Mouse (Mus musculus) WW6 (cell line): Measurements from ENCODE around the gene Plcl1.

ENCODE experiments used
- DNase-seq: peaks from one replicate; pipeline ENCODE4 v3.0.0-alpha.2; 2013; ENCODE audit warnings: low read depth, low spot score

Gene Plcl1

DNA sequence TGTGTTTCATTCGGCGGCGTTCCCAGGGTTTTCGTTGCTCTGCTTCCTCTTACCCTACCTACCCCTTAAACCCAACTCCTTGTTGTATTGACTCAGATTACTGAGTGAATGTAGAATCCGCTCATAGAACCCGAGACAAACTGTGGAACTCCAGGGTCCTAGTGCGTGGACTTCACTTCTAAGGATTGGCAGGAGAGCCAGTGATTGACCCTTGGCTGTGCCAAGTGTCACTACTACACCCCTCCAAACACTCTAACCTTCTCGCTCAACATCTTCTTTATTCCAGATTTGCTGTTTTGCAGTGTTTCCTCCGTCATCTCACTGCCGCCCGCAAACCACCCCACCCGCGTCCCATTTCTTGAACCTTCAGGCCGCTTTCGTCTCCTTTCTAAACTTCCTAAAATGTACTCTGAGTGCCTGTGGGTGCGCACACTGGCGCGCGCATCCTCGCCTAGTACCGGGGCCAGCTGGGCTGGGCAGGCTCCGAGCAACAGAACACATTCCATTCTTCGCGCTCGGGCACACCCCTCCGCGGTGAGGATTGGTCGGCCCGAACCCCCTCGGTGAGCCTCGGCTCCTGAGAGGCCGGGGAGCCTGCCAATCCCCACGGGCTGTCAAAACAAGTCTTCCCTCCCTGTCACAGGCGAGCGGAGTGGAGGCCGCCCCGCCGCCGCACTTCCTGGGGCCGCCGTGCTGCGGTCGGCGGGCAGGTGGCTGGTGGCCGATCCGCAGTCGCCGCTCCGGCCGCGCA is at the start of gene Plcl1:
Gene Plcl1 (plus strand): TSS at position 650 of the 751 bp plus-strand sequence.
- peak; percentile 70 for DNase-seq

GRCm38 (mm10) chr1:55362634-55363033 is 43.1 kb upstream of the Plcl1 start:
- no peak for DNase-seq

GRCm38 (mm10) chr1:55363044-55363565 is 42.6 kb upstream of the Plcl1 start, which contains the start of gene Boll:
TSS of gene Boll (minus strand) at chr1:55363469.
- DNase-seq: no peak

DNA sequence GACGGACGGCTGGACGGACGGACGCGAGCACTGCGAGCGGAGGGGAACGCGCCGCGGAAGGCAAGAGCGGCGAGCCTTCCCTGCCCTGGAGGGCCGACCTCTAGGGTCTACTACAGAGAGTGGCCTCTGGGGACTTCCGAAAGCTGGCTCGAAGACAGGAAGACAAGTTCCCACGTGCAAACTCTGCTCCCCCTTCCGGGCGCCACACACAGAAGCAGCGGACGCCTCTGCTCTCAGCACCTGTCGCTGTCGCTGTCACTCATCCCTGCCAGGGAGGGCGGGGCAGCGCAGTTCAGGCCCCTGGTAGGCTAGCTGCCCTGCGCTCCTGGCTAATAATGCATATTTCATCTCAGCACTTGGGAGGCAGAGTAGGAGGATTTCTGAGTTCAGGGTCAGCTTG is 42.1 kb upstream of the Plcl1 start:
- no peak for DNase-seq

DNA sequence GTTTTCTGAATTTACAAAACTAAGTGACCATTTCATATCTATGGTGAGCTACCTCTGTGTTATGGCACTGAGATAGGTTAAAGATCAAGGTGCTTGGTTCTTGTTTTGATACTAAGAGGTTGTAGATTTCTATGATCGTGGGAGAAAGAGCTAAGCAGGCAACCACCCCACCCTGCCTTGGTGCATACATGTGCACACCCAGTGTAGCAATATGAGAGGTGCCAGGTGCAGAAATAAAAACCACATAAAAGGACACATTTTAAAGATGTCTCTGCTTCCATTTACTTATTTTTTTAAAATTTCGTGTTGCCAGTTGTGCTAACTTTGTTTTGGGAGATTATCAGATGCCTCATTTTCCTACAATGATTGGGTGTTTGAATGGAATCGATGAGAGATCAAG is 33.1 kb upstream of the Plcl1 start:
- no peak for DNase-seq

DNA sequence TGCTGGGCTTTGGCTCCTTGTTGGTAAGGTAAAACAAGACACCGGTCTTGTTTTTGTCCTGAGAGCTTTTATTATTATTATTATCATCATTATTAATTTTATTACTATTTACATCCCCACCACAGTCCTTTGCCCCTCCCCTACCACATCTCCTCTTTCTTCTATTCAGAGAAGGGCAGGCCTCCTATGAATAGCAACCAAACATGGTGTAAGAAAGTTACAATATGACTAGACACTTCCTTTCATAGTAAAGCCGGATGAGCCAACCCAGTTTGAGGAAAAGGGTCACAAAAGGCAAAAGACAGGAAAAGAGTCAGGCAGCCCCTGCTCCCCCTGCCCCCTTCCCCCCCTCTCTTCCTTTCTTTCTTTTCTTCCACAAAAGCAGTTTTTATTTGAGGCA is 25.2 kb upstream of the Plcl1 start:
- no peak for DNase-seq

DNA sequence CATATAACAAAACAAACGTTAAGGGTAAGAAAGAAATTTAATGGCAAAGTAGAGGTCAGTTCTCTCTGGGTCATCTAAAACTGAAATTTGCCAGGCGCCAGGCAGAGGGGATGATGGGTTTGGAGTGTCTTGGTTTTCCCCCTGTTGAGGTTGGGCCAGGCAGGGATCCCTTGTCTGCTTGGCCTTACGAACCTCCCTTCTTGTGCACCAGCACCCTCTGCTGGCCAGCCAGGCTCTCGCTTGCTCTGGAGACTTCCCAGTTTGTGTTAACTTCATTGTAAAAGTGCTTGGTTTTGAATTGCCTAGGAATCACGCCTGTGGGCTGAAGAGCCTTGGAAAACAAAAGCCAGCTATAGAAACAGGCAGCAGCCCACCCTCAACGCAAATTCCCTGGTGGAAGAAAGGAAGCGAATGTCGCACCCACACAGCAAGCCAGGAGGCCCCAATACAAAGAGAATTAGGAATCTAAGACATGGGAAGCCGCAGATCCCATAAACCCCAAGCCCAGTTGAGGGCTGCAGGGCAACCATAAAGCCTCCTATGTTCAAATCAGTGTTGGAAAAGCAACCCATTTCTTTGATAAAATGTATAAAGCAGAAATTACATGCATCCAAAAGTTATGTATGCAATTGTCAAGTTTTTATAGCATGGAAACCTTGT is 22.5 kb upstream of the Plcl1 start:
- DNase-seq: no peak

DNA sequence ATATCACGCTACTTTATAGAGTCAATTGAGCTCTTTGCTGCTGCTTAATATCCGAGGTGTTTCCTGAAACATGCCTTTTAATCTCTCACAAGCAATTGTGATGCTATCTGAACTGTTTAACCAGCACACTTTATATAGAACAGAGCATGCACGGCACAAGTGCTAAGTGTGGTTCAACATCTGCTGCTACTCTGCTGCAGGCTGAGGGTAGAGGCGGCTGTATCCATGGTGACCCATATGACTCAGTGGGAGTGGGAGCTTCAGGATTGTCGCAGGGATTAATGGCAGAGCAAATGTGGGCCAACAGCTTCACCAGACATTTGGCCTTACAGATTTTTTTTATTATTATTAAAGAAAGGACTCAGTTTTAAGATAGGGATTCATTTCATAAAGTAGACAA is 5.8 kb upstream of the Plcl1 start:
- no peak for DNase-seq

- DNase-seq: no peak
Observed at GRCm38 (mm10) chr1:55404439-55404838, 1.3 kb upstream of the Plcl1 start.

- DNase-seq: no peak
Observed at GRCm38 (mm10) chr1:55406023-55406413, 297 bp downstream of the Plcl1 start.

- no peak for DNase-seq
Observed at GRCm38 (mm10) chr1:55406531-55407375, 1.0 kb downstream of the Plcl1 start.

DNA sequence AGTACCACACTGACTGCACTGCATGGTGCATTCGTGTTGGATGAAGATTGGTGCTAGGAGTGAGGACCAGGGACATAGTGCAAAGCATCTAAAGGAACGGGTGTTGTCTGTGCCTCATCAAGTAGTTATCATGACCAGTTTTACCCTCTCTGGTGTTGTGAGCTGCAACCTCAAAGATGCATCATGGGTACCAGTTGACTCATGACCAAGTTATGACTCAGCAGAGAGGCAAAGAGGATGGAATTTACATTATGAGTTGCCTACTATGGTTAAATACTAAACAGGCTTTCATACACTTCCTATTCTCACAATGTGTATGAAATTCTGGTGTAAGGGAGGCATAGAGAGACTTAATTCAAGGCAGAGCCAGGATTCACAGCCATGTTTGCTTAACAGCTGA is 4.9 kb downstream of the Plcl1 start:
- no peak for DNase-seq

DNA sequence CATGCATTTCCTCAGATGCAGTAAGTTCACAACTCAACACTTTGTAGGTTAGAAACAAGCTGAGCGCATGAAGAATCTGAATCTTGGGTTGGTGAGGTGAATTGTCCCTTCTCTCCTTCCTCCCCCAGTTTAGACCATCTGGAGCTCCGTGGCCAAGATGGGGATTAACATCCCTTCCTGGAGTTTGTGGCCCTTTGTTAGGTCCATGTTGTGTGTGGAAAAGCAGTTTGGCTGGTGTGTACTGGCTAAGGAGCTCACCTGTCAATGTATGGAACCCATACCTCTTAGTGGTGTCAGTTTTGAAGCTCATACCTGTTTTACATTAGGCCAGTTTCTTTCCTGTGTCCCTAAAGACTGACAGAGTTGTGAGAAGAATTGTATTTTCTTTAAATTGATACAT is 5.4 kb downstream of the Plcl1 start:
- no peak for DNase-seq

DNA sequence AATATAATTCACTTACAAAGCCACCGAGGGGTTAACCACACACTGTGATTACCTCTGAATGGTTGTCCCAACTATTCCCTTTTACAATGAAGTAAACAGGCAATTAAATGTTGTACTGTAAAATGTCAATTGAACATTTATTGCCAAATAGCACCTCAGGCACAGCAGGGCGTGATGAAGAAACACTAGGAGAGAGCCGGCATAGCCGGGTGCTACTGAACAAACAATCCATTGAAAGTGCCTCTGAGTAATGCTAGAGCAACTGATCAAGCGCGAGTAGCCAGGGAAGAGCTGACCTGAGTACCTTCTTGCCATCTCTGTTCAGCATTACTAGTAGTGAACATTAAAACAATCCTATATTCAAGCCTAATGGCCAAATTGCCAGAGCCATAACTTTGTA is 6.8 kb downstream of the Plcl1 start:
- DNase-seq: no peak

DNA sequence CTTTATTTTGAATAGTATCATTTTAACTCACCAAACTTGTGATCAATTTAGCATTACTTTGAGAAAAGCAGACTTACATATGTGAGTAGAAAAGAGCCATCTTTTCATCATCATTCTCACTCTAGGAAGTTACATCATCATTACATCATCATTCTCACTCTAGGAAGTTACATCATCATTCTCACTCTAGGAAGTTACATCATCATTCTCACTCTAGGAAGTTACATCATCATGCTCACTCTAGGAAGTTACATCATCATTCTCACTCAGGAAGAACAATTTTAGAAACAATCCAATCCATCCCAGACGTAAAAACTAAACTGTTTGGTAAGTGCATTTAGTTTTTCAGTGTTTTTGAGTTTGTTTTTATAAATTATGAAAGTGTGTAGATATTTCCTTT is 7.8 kb downstream of the Plcl1 start:
- DNase-seq: no peak

DNA sequence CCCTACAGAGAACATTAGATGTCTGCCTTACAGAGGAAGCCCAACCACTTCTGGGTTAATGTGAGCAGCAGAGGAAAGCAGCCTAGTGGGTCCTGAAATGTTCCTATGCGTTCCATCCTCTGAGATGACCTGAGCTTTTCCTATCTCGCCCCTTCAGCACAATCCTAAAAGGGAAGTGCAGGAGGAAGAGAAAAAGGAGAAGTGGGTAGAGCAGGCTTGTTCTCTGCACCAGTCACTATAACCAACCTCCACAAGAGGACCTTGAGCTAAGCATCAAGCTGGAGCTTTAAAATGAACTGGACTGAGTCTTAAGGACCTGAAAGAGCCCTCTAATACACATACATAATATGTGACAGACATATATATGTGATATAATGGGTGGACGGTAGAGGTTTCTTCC is 13.2 kb downstream of the Plcl1 start:
- no peak for DNase-seq

DNA sequence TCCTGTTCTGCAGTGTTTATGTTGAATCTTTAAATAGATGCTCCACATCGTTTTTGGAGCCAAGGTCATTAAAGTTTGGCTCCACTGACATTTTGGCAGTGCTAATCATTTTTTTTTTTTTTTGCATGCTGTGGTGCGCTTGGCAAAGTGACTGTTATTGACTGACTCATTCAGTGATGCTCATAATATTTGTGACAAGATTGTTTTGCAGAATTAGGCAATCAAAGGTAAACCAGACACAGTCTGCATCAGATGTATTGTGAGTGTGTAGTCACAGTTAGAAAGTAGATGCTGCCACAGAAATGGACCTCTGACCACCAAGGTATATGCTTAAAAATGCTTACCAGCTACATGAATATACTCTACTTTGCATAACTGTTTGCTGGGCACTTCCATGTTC is 21.9 kb downstream of the Plcl1 start:
- no peak for DNase-seq

DNA sequence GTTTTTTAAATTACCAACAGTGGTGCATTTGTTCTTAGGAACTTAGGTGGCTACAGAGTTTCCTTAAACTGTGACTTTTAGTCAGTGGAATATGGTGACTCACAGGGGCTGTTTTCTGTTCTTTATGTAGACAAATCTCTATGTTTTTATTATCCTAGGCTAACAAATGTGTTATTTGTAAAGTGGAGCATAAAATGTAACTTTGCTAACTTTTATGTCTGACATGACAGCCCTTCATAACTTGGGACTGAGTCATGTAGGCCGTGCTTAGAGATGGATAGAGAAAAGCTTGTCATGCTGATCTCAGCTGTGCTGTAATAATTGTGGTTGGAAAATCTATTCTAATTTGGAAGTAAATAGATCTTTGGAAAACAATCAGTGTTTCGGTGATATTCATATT is 23.3 kb downstream of the Plcl1 start:
- DNase-seq: no peak

GRCm38 (mm10) chr1:55429708-55430107 is 24.0 kb downstream of the Plcl1 start:
- no peak for DNase-seq

GRCm38 (mm10) chr1:55430587-55430986 is 24.9 kb downstream of the Plcl1 start:
- DNase-seq: no peak

DNA sequence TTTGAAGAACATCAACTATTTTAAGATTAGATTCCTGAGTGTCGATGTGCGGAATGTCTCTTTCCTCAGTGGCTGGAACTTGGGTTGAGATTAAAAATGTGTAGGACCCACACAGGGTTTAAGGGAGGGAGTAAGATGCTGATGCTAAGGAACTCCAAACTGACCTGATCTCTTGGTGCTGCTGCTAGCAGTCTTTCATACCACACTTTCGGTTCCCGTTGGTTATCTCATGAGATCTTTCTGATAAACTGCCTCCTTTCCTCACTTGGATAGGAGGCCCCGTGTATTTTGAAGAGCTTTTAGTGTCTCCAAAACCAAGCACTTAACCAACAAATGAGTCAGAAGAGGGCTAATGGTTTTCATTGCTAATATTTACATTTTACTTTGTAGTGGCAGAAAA is 30.9 kb downstream of the Plcl1 start:
- no peak for DNase-seq

DNA sequence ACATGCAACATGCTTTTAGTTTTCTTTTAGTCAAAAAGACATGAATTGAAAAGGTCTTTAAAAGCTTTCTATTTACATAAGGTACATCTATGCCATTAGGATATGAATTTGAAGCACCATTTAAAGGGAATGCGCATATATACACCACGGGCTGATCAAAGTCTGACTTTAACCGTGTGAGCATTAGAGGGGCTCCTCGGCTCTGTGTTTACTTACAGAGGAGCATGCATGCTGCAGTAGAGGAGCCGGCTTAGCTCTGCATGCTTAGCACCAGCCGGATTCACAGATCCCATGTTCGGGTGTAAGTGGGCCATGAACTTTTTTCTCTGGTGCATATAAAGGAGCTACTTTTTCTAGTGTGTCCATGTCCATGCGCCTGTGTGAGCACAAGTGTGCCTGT is 31.4 kb downstream of the Plcl1 start:
- DNase-seq: no peak
